Mouse (Mus musculus) liver, embryonic 16.5 days (tissue): ENCODE data around the gene Chst4. TPM values are rescaled to one million over a fixed set of nuclear protein-coding genes. Genes with fewer than 3 reads are reported as not detected.

ENCODE experiments used
- ATAC-seq: fragments of 200-750 bp; cut with Nextera tagmentation; 2 replicates; pipeline ENCODE4 v1.8.0; 2017; ENCODE audit warnings: low read depth, mild to moderate bottlenecking, moderate number of reproducible peaks, moderate library complexity
- H3K27ac ChIP-seq: fragments of 300-500 bp; sonication (generic); 2 replicates; pipeline ENCODE4 v1.5.1; 2014; ENCODE audit warnings: mild to moderate bottlenecking, low read length
- H3K27me3 ChIP-seq: fragments of 300-500 bp; sonication (generic); 2 replicates; pipeline ENCODE4 v1.6.1; 2014; ENCODE audit warnings: low read depth, low read length, mixed read lengths; ENCODE audit not compliant: control insufficient read depth, insufficient read depth
- H3K36me3 ChIP-seq: fragments of 300-500 bp; sonication (generic); 2 replicates; pipeline ENCODE4 v1.6.1; 2014; ENCODE audit warnings: mild to moderate bottlenecking; ENCODE audit not compliant: control insufficient read depth, insufficient read depth
- H3K4me1 ChIP-seq: fragments of 300-500 bp; sonication (generic); 2 replicates; pipeline ENCODE4 v1.6.1; 2014; ENCODE audit warnings: low read depth, low read length, mixed read lengths; ENCODE audit not compliant: control insufficient read depth
- H3K4me2 ChIP-seq: fragments of 300-500 bp; sonication (generic); 2 replicates; pipeline ENCODE4 v1.6.1; 2014; ENCODE audit warnings: low read depth, low read length, mixed read lengths
- H3K4me3 ChIP-seq: fragments of 300-500 bp; sonication (generic); 2 replicates; pipeline ENCODE4 v1.5.1; 2014; ENCODE audit warnings: low read depth, mild to moderate bottlenecking, low read length
- H3K9ac ChIP-seq: fragments of 300-500 bp; sonication (generic); 2 replicates; pipeline ENCODE4 v1.6.1; 2014; ENCODE audit warnings: low read depth, low read length
- H3K9me3 ChIP-seq: fragments of 300-500 bp; sonication (generic); replicated peaks from 2 replicates; pipeline ENCODE4 v1.6.1; 2016; ENCODE audit warnings: low read length; ENCODE audit not compliant: control insufficient read depth
- WGBS: fragments of 180-500 bp; shearing (Covaris S2); extraction: QIAGEN DNeasy Blood & Tissue Kit; methylation state at CpG from one replicate; pipeline ENCODE4 v1.1.7; 2014; ENCODE audit not compliant: insufficient replicate concordance; 5-methylcytosine and 5-hydroxymethylcytosine counted together
- polyA plus RNA-seq: library from polyadenylated mRNA; unstranded; fragments of >200 nt; fragmentation: Nextera tagmentation; extraction: Ambion mirVana; gene quantifications from 2 replicates; pipeline ENCODE4 v1.2.1, GENCODE M21; 2015

The Chst4 gene
- polyA plus RNA-seq, result 0.09 TPM in 1 of 2 replicates, not detected in the other

GRCm38 (mm10) chr8:110039659-110040058 lies at the start of gene Chst4:
Chst4 (minus strand) TSS chr8:110039740.
- H3K4me3 ChIP-seq, result no peak within 1 kb of the TSS
- ATAC-seq, result no peak
- H3K4me1 ChIP-seq, result no peaks in the 10 kb centered on the region
- H3K27me3 ChIP-seq, result no peaks in the 10 kb centered on the region
- no peak within 1 kb of the TSS for H3K9ac ChIP-seq
- 65% methylated on average over 5 of the region's 5 CpGs for WGBS
- no peaks in the 10 kb centered on the region for H3K9me3 ChIP-seq
- H3K36me3 ChIP-seq, result no peaks in the 10 kb centered on the region
- no peak within 1 kb of the TSS for H3K4me2 ChIP-seq
- H3K27ac ChIP-seq, result no peak within 1 kb of the TSS

GRCm38 (mm10) chr8:110082416-110083105 lies 43.0 kb upstream of the Chst4 start:
- Histone ChIP-seq H3K4me1 (no peaks in the 10 kb centered on the region), H3K4me2 (no peak overlapping the region), H3K4me3 (no peak overlapping the region), H3K9ac (no peak overlapping the region), H3K36me3 (no peaks in the 10 kb centered on the region), H3K9me3 (no peaks in the 10 kb centered on the region), H3K27ac (no peak overlapping the region), H3K27me3 (no peaks in the 10 kb centered on the region)
- no peak for ATAC-seq
- 59% methylated on average over 11 of the region's 11 CpGs for WGBS

GRCm38 (mm10) chr8:110079282-110080221 lies 40.0 kb upstream of the Chst4 start, which contains the start of gene Zfp612:
Zfp612 (plus strand) TSS chr8:110079746.
- Histone ChIP-seq H3K9ac (peak within 1 kb of the TSS; percentile 51), H3K36me3 (no peaks in the 10 kb centered on the region), H3K9me3 (no peaks in the 10 kb centered on the region), H3K27me3 (no peaks in the 10 kb centered on the region), H3K4me1 (no peaks in the 10 kb centered on the region), H3K4me3 (peak within 1 kb of the TSS; percentile 56), H3K4me2 (peak within 1 kb of the TSS; percentile 65), H3K27ac (no peak within 1 kb of the TSS)
- 7% methylated on average over 54 of the region's 54 CpGs for WGBS
- ATAC-seq, result peak; percentile 85

GRCm38 (mm10) chr8:110074496-110074895 lies 35.0 kb upstream of the Chst4 start:
- no peaks in the 10 kb centered on the region for H3K9me3 ChIP-seq
- no peaks in the 10 kb centered on the region for H3K27me3 ChIP-seq
- H3K4me3 ChIP-seq, result no peak overlapping the region
- no peaks in the 10 kb centered on the region for H3K36me3 ChIP-seq
- no peak overlapping the region for H3K4me2 ChIP-seq
- ATAC-seq, result no peak
- H3K27ac ChIP-seq, result no peak overlapping the region
- H3K4me1 ChIP-seq, result no peaks in the 10 kb centered on the region
- 58% methylated on average over 8 of the region's 8 CpGs for WGBS
- no peak overlapping the region for H3K9ac ChIP-seq

- no peaks in the 10 kb centered on the region for H3K27me3 ChIP-seq
- H3K4me3 ChIP-seq, result no peak overlapping the region
- no peaks in the 10 kb centered on the region for H3K4me1 ChIP-seq
- H3K4me2 ChIP-seq, result no peak overlapping the region
- WGBS, result 10% methylated on average over 9 of the region's 9 CpGs
- no peak overlapping the region for H3K27ac ChIP-seq
- H3K9me3 ChIP-seq, result no peaks in the 10 kb centered on the region
- no peaks in the 10 kb centered on the region for H3K36me3 ChIP-seq
- ATAC-seq, result no peak
- H3K9ac ChIP-seq, result no peak overlapping the region
Observed at GRCm38 (mm10) chr8:110071600-110071999, 32.1 kb upstream of the Chst4 start.

GRCm38 (mm10) chr8:110069706-110070105 lies 30.2 kb upstream of the Chst4 start:
- no peak overlapping the region for H3K9ac ChIP-seq
- H3K9me3 ChIP-seq, result no peaks in the 10 kb centered on the region
- no peaks in the 10 kb centered on the region for H3K27me3 ChIP-seq
- H3K36me3 ChIP-seq, result no peaks in the 10 kb centered on the region
- no peak overlapping the region for H3K4me3 ChIP-seq
- no peak overlapping the region for H3K27ac ChIP-seq
- WGBS, result 67% methylated on average over 4 of the region's 4 CpGs
- no peak overlapping the region for H3K4me2 ChIP-seq
- H3K4me1 ChIP-seq, result no peaks in the 10 kb centered on the region
- ATAC-seq, result no peak

- ATAC-seq, result no peak
- no peak overlapping the region for H3K27ac ChIP-seq
- H3K36me3 ChIP-seq, result no peaks in the 10 kb centered on the region
- no peak overlapping the region for H3K9ac ChIP-seq
- no peak overlapping the region for H3K4me3 ChIP-seq
- H3K27me3 ChIP-seq, result no peaks in the 10 kb centered on the region
- 72% methylated on average over 4 of the region's 4 CpGs for WGBS
- H3K9me3 ChIP-seq, result no peaks in the 10 kb centered on the region
- no peak overlapping the region for H3K4me2 ChIP-seq
- no peaks in the 10 kb centered on the region for H3K4me1 ChIP-seq
Observed at GRCm38 (mm10) chr8:110065676-110066075, 26.1 kb upstream of the Chst4 start.

GRCm38 (mm10) chr8:110064606-110065365 lies 25.2 kb upstream of the Chst4 start:
- Histone ChIP-seq H3K9me3 (no peaks in the 10 kb centered on the region), H3K4me1 (no peaks in the 10 kb centered on the region), H3K27me3 (no peaks in the 10 kb centered on the region), H3K4me3 (no peak overlapping the region), H3K9ac (no peak overlapping the region), H3K36me3 (no peaks in the 10 kb centered on the region), H3K4me2 (no peak overlapping the region), H3K27ac (no peak overlapping the region)
- no peak for ATAC-seq
- WGBS, result 76% methylated on average over 18 of the region's 18 CpGs
